Mouse (Mus musculus) heart, postnatal 0 days (tissue): Measurements from ENCODE around the gene Sesn3. TPM values are rescaled to one million over a fixed set of nuclear protein-coding genes. Genes with fewer than 3 reads are reported as not detected.
A peak's percentile ranks its signal among the peaks of the same experiment; 100 is the strongest.

Source experiments
- ATAC-seq: fragments of 200-750 bp; cut with Nextera tagmentation; 2 replicates; pipeline ENCODE4 v1.8.0; 2017; ENCODE audit warnings: low read depth, moderate number of reproducible peaks, moderate library complexity; ENCODE audit not compliant: insufficient read depth
- DNase-seq: peaks from one replicate; pipeline ENCODE4 v3.0.0-alpha.2; 2016; ENCODE audit warnings: low spot score
- H3K27ac ChIP-seq: fragments of 300-500 bp; sonication (generic); 2 replicates; pipeline ENCODE4 v1.5.1; 2014; ENCODE audit warnings: low read depth, mild to moderate bottlenecking
- H3K27me3 ChIP-seq: fragments of 300-500 bp; sonication (generic); 2 replicates; pipeline ENCODE4 v1.6.1; 2014; ENCODE audit warnings: low read length, mixed read lengths; ENCODE audit not compliant: control insufficient read depth, insufficient read depth
- H3K36me3 ChIP-seq: fragments of 300-500 bp; sonication (generic); replicated peaks from 2 replicates; pipeline ENCODE4 v1.6.1; 2014; ENCODE audit warnings: low read length, mixed read lengths; ENCODE audit not compliant: control insufficient read depth, insufficient read depth
- H3K4me1 ChIP-seq: fragments of 300-500 bp; sonication (generic); 2 replicates; pipeline ENCODE4 v1.6.1; 2014; ENCODE audit warnings: antibody characterized with exemption; ENCODE audit not compliant: control insufficient read depth, insufficient read depth
- H3K4me2 ChIP-seq: fragments of 300-500 bp; sonication (generic); 2 replicates; pipeline ENCODE4 v1.6.1; 2014; ENCODE audit warnings: low read depth, mild to moderate bottlenecking, low read length, moderate library complexity
- H3K4me3 ChIP-seq: fragments of 300-500 bp; sonication (generic); 2 replicates; pipeline ENCODE4 v1.5.1; 2014; ENCODE audit warnings: low read depth, low read length
- H3K9ac ChIP-seq: fragments of 300-500 bp; sonication (generic); replicated peaks from 2 replicates; pipeline ENCODE4 v1.6.1; 2014; ENCODE audit warnings: low read depth, low read length, mixed read lengths
- H3K9me3 ChIP-seq: fragments of 300-500 bp; sonication (generic); replicated peaks from 2 replicates; pipeline ENCODE4 v1.6.1; 2016; ENCODE audit warnings: low read length; ENCODE audit not compliant: control insufficient read depth
- CTCF ChIP-seq: IDR thresholded peaks from 2 replicates; pipeline ENCODE4 v1.5.1; 2016; ENCODE audit warnings: antibody characterized with exemption, control low read depth, low read depth
- EP300 ChIP-seq: IDR thresholded peaks from 2 replicates; pipeline ENCODE4 v1.6.1; 2016; ENCODE audit warnings: antibody characterized with exemption, low read depth
- WGBS: fragments of 180-500 bp; shearing (Covaris S2); extraction: QIAGEN DNeasy Blood & Tissue Kit; methylation state at CpG from one replicate; pipeline ENCODE4 v1.1.7; 2014; 5-methylcytosine and 5-hydroxymethylcytosine counted together
- polyA plus RNA-seq: library from polyadenylated mRNA; unstranded; fragments of >200 nt; fragmentation: Nextera tagmentation; extraction: Ambion mirVana; gene quantifications from 2 replicates; pipeline ENCODE4 v1.2.1, GENCODE M21; 2015
- total RNA-seq: library from RNA; depleted of rRNA; stranded (reverse); fragments of >200 nt; gene quantifications from 2 replicates; pipeline ENCODE4 v1.2.3, GENCODE M21; 2014; ENCODE audit warnings: low replicate concordance

Sesn3 gene
- total and polyA plus RNA-seq, 2 experiments from 2014 or later: 5.7 to 17.0 TPM

DNA sequence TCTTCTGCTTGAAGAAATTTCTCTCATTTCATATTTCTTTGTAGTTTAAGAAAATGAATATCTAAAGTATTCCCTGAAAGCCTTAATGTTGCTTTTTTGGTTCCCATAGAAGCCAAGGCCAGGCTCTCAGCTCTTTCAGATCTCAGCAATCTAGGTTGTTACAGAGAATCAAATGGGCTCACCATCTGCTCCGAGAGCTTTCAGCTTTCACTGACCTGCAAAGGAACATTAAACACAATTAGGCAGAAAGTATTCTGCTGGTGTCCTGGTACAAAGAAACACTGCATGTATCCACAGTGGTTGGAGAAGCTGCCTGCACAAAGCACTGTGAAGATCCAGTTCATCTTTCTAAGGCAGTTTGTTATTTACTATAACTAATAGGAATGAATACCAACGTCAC, 32.6 kb upstream of the Sesn3 start:
- Histone ChIP-seq H3K27ac (no peak overlapping the region), H3K4me2 (no peak overlapping the region)

GRCm38 (mm10) chr9:14244528-14244927, 30.3 kb upstream of the Sesn3 start:
- no peak overlapping the region for H3K4me2 ChIP-seq
- no peak overlapping the region for H3K9ac ChIP-seq
- H3K9me3 ChIP-seq: no peaks in the 10 kb centered on the region
- no peak for TF ChIP-seq EP300
- no peak for TF ChIP-seq CTCF
- DNase-seq (no peak), ATAC-seq (no peak)
- peaks cover 5% of the 10 kb centered on the region; the same call in 1 of the 2 replicates for H3K4me1 ChIP-seq
- no peaks in the 10 kb centered on the region for H3K27me3 ChIP-seq
- H3K27ac ChIP-seq: no peak overlapping the region; the same call in 1 of the 2 replicates
- no peaks in the 10 kb centered on the region for H3K36me3 ChIP-seq
- WGBS: 67% methylated on average over 9 of the region's 9 CpGs
- H3K4me3 ChIP-seq: no peak overlapping the region

More for the DNA sequence above, 32.6 kb upstream of the Sesn3 start:
- Histone ChIP-seq H3K36me3 (no peaks in the 10 kb centered on the region), H3K9ac (no peak overlapping the region), H3K9me3 (no peaks in the 10 kb centered on the region), H3K4me3 (no peak overlapping the region), H3K27me3 (no peaks in the 10 kb centered on the region), H3K4me1 (peaks cover 5% of the 10 kb centered on the region; the same call in 1 of the 2 replicates)
- WGBS: 74% methylated on average over 2 of the region's 2 CpGs
- TF ChIP-seq CTCF: no peak
- TF ChIP-seq EP300: no peak
- DNase-seq: no peak
- no peak for ATAC-seq

DNA sequence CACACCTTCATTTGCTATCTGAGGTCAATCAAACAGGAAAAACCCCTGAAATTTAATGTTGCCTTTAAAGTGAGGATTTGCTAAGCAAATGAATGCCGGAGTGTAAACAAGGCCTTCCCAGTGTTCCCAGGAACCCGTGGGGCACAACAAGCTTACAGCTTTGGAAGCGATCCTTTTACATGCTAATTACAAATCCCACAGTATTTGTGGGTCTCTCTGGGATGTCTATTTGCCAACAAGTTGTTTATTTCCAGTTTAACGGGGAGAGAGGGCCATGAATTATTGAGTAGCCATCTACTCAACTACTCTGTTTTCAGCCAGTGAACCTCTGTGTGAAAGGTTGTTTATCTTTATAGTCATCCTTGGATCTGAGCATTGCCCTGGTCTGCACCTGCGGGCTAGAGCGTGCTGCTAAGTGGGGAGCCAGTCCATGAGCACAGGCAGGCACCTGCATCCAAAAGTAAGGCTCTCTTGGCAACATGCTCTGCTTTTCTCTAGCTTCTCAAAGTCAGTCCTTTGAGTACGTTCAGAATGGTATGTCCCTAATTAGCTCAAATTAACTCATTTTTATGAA, 29.8 kb upstream of the Sesn3 start:
- H3K27ac ChIP-seq: no peak overlapping the region; the same call in 1 of the 2 replicates

DNA sequence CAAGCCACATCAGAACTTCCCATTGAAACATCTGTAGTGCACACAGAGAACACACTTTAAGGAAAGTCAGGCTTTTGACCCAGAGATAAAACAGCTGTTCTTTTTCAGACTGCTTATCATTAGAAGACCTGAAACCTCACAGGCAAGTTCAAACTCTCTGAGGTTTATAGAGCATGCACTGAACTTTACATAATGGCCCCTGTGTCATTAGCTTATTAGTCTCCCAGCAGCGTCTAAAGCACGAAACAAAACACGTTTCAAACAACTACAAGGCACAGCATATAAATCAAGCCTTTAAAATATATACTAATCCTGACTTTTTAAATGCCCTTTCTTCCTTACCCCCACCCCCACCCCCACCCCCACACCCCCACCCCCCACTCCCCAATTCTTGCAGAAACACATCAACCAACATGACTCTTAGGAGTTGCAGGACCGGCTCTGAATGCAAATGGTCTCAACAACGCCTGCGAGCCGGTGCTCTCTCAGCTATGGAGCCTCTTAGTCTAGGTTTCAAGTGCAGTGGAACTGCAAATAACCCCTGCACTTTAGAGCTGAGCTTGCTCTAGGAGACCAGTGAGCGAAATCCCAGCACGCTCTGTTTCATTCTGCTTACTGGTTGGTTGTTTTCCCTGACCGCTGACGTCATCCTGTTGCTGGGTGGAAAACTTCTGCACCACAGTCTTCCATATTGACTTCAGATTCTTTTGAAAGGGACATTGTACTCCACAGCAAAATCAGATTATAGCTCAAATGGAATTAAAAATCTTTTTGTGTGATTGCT, 28.7 kb upstream of the Sesn3 start:
- TF ChIP-seq EP300 (no peak), CTCF (no peak)
- Histone ChIP-seq H3K27ac (no peak overlapping the region; the same call in 1 of the 2 replicates), H3K4me1 (peaks cover 5% of the 10 kb centered on the region; the same call in 1 of the 2 replicates), H3K4me2 (no peak overlapping the region), H3K36me3 (no peaks in the 10 kb centered on the region), H3K9ac (no peak overlapping the region), H3K9me3 (no peaks in the 10 kb centered on the region), H3K27me3 (no peaks in the 10 kb centered on the region), H3K4me3 (no peak overlapping the region)
- DNase-seq: peak; percentile 48
- WGBS: 30% methylated on average over 11 of the region's 11 CpGs
- ATAC-seq: peak; percentile 67; the same call in 1 of the 2 replicates

More for the DNA sequence above, 29.8 kb upstream of the Sesn3 start:
- DNase-seq (no peak), ATAC-seq (no peak)
- Histone ChIP-seq H3K27me3 (no peaks in the 10 kb centered on the region), H3K4me1 (peaks cover 5% of the 10 kb centered on the region; the same call in 1 of the 2 replicates), H3K9ac (no peak overlapping the region), H3K4me3 (no peak overlapping the region), H3K36me3 (no peaks in the 10 kb centered on the region), H3K4me2 (no peak overlapping the region), H3K9me3 (no peaks in the 10 kb centered on the region)
- 68% methylated on average over 7 of the region's 7 CpGs for WGBS
- TF ChIP-seq EP300 (no peak), CTCF (no peak)

GRCm38 (mm10) chr9:14247480-14248208, 27.2 kb upstream of the Sesn3 start:
- 57% methylated on average over 12 of the region's 12 CpGs for WGBS
- no peak for ATAC-seq
- TF ChIP-seq CTCF (no peak), EP300 (no peak)
- Histone ChIP-seq H3K4me2 (no peak overlapping the region), H3K9me3 (no peaks in the 10 kb centered on the region), H3K27ac (peak overlapping the region; percentile 43; the same call in 1 of the 2 replicates), H3K4me3 (no peak overlapping the region), H3K27me3 (no peaks in the 10 kb centered on the region), H3K4me1 (peaks cover 5% of the 10 kb centered on the region; the same call in 1 of the 2 replicates), H3K9ac (no peak overlapping the region), H3K36me3 (no peaks in the 10 kb centered on the region)
- no peak for DNase-seq
